Mouse (Mus musculus): ENCODE data around the gene Wdtc1.

The Wdtc1 gene

GRCm38 (mm10) chr4:133319667-133320066 is 33.6 kb downstream of the Wdtc1 start:
- DNase-seq (ENCODE audit: low read depth): no peak

GRCm38 (mm10) chr4:133315991-133316390 is 37.3 kb downstream of the Wdtc1 start:
- peak; percentile 41 for DNase-seq (ENCODE audit: low read depth)

- no peak for DNase-seq (ENCODE audit: low read depth)
Measured at GRCm38 (mm10) chr4:133314896-133315295, 38.4 kb downstream of the Wdtc1 start.

- peak; percentile 89 for DNase-seq (ENCODE audit: low read depth)
Measured at GRCm38 (mm10) chr4:133309948-133310347, 43.3 kb downstream of the Wdtc1 start.

- peak; percentile 79 for DNase-seq (ENCODE audit: low read depth)
Measured at GRCm38 (mm10) chr4:133307331-133307730, 46.0 kb downstream of the Wdtc1 start.

- no peak for DNase-seq (ENCODE audit: low read depth)
Measured at GRCm38 (mm10) chr4:133305825-133306224, 47.5 kb downstream of the Wdtc1 start.

- DNase-seq (ENCODE audit: low read depth): no peak
Measured at GRCm38 (mm10) chr4:133304770-133305169, 48.5 kb downstream of the Wdtc1 start.

GRCm38 (mm10) chr4:133302668-133303067 is 50.6 kb downstream of the Wdtc1 start:
- no peak for DNase-seq (ENCODE audit: low read depth)

GRCm38 (mm10) chr4:133301802-133302201 is 51.5 kb downstream of the Wdtc1 start:
- DNase-seq (ENCODE audit: low read depth): peak; percentile 75

- no peak for DNase-seq (ENCODE audit: low read depth)
Measured at GRCm38 (mm10) chr4:133300421-133300820, 52.9 kb downstream of the Wdtc1 start.

- DNase-seq (ENCODE audit: low read depth): no peak
Measured at GRCm38 (mm10) chr4:133299701-133300100, 53.6 kb downstream of the Wdtc1 start.

- no peak for DNase-seq (ENCODE audit: low read depth)
Measured at GRCm38 (mm10) chr4:133298516-133299365, 54.5 kb downstream of the Wdtc1 start.

- DNase-seq (ENCODE audit: low read depth): peak; percentile 83
Measured at GRCm38 (mm10) chr4:133297801-133298238, 55.5 kb downstream of the Wdtc1 start.

- DNase-seq (ENCODE audit: low read depth): no peak
Measured at GRCm38 (mm10) chr4:133297360-133297759, 55.9 kb downstream of the Wdtc1 start.

GRCm38 (mm10) chr4:133294084-133294483 is 59.2 kb downstream of the Wdtc1 start:
- no peak for DNase-seq (ENCODE audit: low read depth)

GRCm38 (mm10) chr4:133292901-133293843 is 60.1 kb downstream of the Wdtc1 start:
- no peak for DNase-seq (ENCODE audit: low read depth)

GRCm38 (mm10) chr4:133292405-133292804 is 60.9 kb downstream of the Wdtc1 start:
- no peak for DNase-seq (ENCODE audit: low read depth)

GRCm38 (mm10) chr4:133291255-133291654 is 62.0 kb downstream of the Wdtc1 start:
- no peak for DNase-seq (ENCODE audit: low read depth)

GRCm38 (mm10) chr4:133286476-133287077 is 66.7 kb downstream of the Wdtc1 start:
- no peak for DNase-seq (ENCODE audit: low read depth)

GRCm38 (mm10) chr4:133285950-133286349 is 67.3 kb downstream of the Wdtc1 start:
- DNase-seq (ENCODE audit: low read depth): no peak

- DNase-seq (ENCODE audit: low read depth): no peak
Measured at GRCm38 (mm10) chr4:133285299-133285698, 68.0 kb downstream of the Wdtc1 start.

- DNase-seq (ENCODE audit: low read depth): peak; percentile 8
Measured at GRCm38 (mm10) chr4:133282656-133283055, 70.6 kb downstream of the Wdtc1 start.
